In the genomic region with DNA sequence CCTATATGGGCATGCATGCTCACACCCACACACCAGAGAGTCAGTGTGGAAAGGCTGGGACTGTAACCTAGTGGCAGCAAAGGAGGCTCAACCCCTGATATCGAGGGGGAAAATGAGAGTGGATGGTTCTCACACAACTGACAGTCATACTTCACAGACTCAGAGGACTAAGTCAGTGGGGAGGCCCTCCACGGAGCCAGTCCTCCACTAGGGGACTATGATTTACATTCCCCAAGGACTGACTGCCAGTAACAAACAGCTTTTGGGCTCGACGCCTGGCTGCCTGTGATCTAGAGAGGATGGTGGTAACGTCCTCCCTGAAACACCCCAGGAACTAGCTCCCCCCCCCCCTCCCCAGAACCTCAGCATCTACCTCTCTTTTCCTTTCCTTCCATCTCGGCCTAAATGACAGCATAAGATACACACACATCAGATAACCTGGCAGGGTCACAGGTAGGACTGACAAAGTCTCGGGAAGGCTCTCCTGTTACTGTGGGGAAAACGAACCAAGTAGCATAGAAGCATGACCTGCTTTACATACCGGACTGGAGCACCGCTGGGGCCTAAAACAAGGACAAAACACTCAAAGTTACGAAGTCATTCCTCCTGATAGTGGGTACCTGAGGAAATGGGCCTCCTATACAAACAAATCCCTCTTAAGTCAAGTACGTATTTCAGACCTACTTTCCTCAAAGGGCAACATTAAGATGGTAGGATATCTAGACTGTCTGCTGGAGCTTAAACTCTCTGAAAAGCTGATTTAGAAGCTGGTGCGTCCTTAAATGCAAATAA, we compare ENCODE assay signal across 8 mouse cellular contexts. TPM values are rescaled to one million over a fixed set of nuclear protein-coding genes. Genes with fewer than 3 reads are reported as not detected.
DNase-seq lines count a peak whose midpoint lies in the region; ATAC-seq lines count a peak whose summit lies in the region.

No protein-coding gene starts in this region.

- H3K4me2 ChIP-seq in forebrain, embryonic 11.5 days (ENCODE audit: low read depth, low read length, severe bottlenecking): peak overlapping the region; percentile 74
- H3K4me2 ChIP-seq in intestine, embryonic 15.5 days (replicated peaks): peak overlapping the region; percentile 68
- H3K4me2 ChIP-seq in lung, embryonic 16.5 days (ENCODE audit: low read depth, low read length): peak overlapping the region; percentile 81

- peak; percentile 43 for DNase-seq in layer of hippocampus, adult 11-12 months (ENCODE audit: low spot score)
- no peak for DNase-seq in layer of hippocampus, postnatal 25 days (ENCODE audit: extremely low spot score in 1 of 2, low spot score in 1 of 2)
- peak; percentile 9 for DNase-seq in Muller cell, postnatal 12 days (ENCODE audit: inconsistent ontology term)
- DNase-seq in forebrain, embryonic 11.5 days (ENCODE audit: low spot score): no peak
- DNase-seq in gastrocnemius, postnatal 10 days: no peak
- DNase-seq in urinary bladder, adult 2 months (ENCODE audit: low spot score): no peak

- H3K9ac ChIP-seq in forebrain, embryonic 11.5 days (ENCODE audit: low read length): peak overlapping the region; percentile 70
- peak overlapping the region; percentile 59 for H3K9ac ChIP-seq in intestine, embryonic 15.5 days
- peak overlapping the region; percentile 77 for H3K9ac ChIP-seq in lung, embryonic 16.5 days (ENCODE audit: low read length)

- H3K4me3 ChIP-seq in forebrain, embryonic 11.5 days (ENCODE audit: low read depth, low read length): peak overlapping the region; percentile 58
- peak overlapping the region; percentile 54 for H3K4me3 ChIP-seq in intestine, embryonic 15.5 days (replicated peaks)
- H3K4me3 ChIP-seq in lung, embryonic 16.5 days (ENCODE audit: low read length): peak overlapping the region; percentile 73

- no peaks in the 10 kb centered on the region for H3K36me3 ChIP-seq in forebrain, embryonic 11.5 days (ENCODE audit: control insufficient read depth, insufficient read depth, low read length)
- H3K36me3 ChIP-seq in intestine, embryonic 15.5 days: no peaks in the 10 kb centered on the region
- no peaks in the 10 kb centered on the region for H3K36me3 ChIP-seq in lung, embryonic 16.5 days (ENCODE audit: control insufficient read depth, insufficient read depth, low read length)

- H3K9me3 ChIP-seq in forebrain, embryonic 11.5 days (ENCODE audit: control insufficient read depth, low read length): no peaks in the 10 kb centered on the region
- H3K9me3 ChIP-seq in intestine, embryonic 15.5 days: no peaks in the 10 kb centered on the region
- H3K9me3 ChIP-seq in lung, embryonic 16.5 days (ENCODE audit: control insufficient read depth, low read length): no peaks in the 10 kb centered on the region

- peaks cover 4% of the 10 kb centered on the region; the same call in 1 of the 2 replicates for H3K4me1 ChIP-seq in forebrain, embryonic 11.5 days (replicated peaks; ENCODE audit: control insufficient read depth, insufficient read depth, low read length)
- peaks cover 4% of the 10 kb centered on the region; the same call in 1 of the 2 replicates for H3K4me1 ChIP-seq in intestine, embryonic 15.5 days (replicated peaks)
- H3K4me1 ChIP-seq in lung, embryonic 16.5 days (replicated peaks; ENCODE audit: control insufficient read depth, insufficient read depth, low read length): peaks cover 19% of the 10 kb centered on the region

- no peaks in the 10 kb centered on the region for H3K27me3 ChIP-seq in forebrain, embryonic 11.5 days (ENCODE audit: control insufficient read depth, insufficient read depth, low read length)
- H3K27me3 ChIP-seq in intestine, embryonic 15.5 days (replicated peaks): no peaks in the 10 kb centered on the region
- no peaks in the 10 kb centered on the region for H3K27me3 ChIP-seq in lung, embryonic 16.5 days (ENCODE audit: control insufficient read depth, insufficient read depth, low read depth, low read length)

- no peak for ATAC-seq in forebrain, embryonic 11.5 days (replicated peaks; ENCODE audit: low FRiP score)
- ATAC-seq in intestine, embryonic 15.5 days: no peak
- peak; percentile 34 for ATAC-seq in lung, embryonic 16.5 days (ENCODE audit: low read depth)

- no peak overlapping the region for H3K27ac ChIP-seq in forebrain, embryonic 11.5 days (ENCODE audit: low read depth, low read length)
- 0 out of 2 replicates have a peak overlapping the region, but pooled peaks have one; percentile 2 for H3K27ac ChIP-seq in intestine, embryonic 15.5 days
- peak overlapping the region; percentile 60 for H3K27ac ChIP-seq in lung, embryonic 16.5 days (ENCODE audit: low read length)

- 61% methylated on average over 13 of the region's 13 CpGs for WGBS in forebrain, embryonic 11.5 days
- WGBS in intestine, embryonic 15.5 days: 27% methylated on average over 13 of the region's 13 CpGs
- 17% methylated on average over 13 of the region's 13 CpGs for WGBS in lung, embryonic 16.5 days

RNA-seq across cellular contexts. Expression of a gene that starts 0.9 kb away (rescaled TPM):
- 10 to 100 TPM; 22.0 to 23.4 TPM for total RNA-seq in layer of hippocampus, postnatal 25 days (2021)
- 15.8 and 16.5 TPM in 2 replicates for polyA plus RNA-seq in forebrain, embryonic 11.5 days (2014; fragmentation: Nextera tagmentation; extraction: Ambion mirVana)
- 13.9 and 14.3 TPM in 2 replicates for polyA plus RNA-seq in intestine, embryonic 15.5 days (2015; fragmentation: Nextera tagmentation; extraction: Ambion mirVana)
- polyA plus RNA-seq in lung, embryonic 16.5 days (2015; fragmentation: Nextera tagmentation; extraction: Ambion mirVana): 17.5 and 20.0 TPM in 2 replicates
- total RNA-seq in gastrocnemius, postnatal 10 days (2021): 1 to 10 TPM; 6.1 to 6.8 TPM
- 18.4 and 19.1 TPM in 2 replicates for polyA plus RNA-seq in urinary bladder, adult 2 months (2012; rRNA removed)

RNA-seq across cellular contexts. Expression of a gene that starts 1.0 kb away (rescaled TPM):
- 10 to 100 TPM; 57.8 to 58.7 TPM for total RNA-seq in layer of hippocampus, postnatal 25 days (2021)
- polyA plus RNA-seq in forebrain, embryonic 11.5 days (2014; fragmentation: Nextera tagmentation; extraction: Ambion mirVana): 5.3 and 6.3 TPM in 2 replicates
- polyA plus RNA-seq in intestine, embryonic 15.5 days (2015; fragmentation: Nextera tagmentation; extraction: Ambion mirVana): 29.7 and 31.6 TPM in 2 replicates
- 18.6 and 20.1 TPM in 2 replicates for polyA plus RNA-seq in lung, embryonic 16.5 days (2015; fragmentation: Nextera tagmentation; extraction: Ambion mirVana)
- total RNA-seq in gastrocnemius, postnatal 10 days (2021): 10 to 100 TPM; 36.3 to 37.1 TPM
- polyA plus RNA-seq in urinary bladder, adult 2 months (2012; rRNA removed): 19.6 and 22.7 TPM in 2 replicates

RNA-seq across cellular contexts. Expression of a gene that starts 19.5 kb away (rescaled TPM):
- total RNA-seq in layer of hippocampus, postnatal 25 days (2021): 10 to 100 TPM; 80.3 to 85.0 TPM
- polyA plus RNA-seq in forebrain, embryonic 11.5 days (2014; fragmentation: Nextera tagmentation; extraction: Ambion mirVana): 34.1 and 35.1 TPM in 2 replicates
- 42.2 and 43.3 TPM in 2 replicates for polyA plus RNA-seq in intestine, embryonic 15.5 days (2015; fragmentation: Nextera tagmentation; extraction: Ambion mirVana)
- polyA plus RNA-seq in lung, embryonic 16.5 days (2015; fragmentation: Nextera tagmentation; extraction: Ambion mirVana): 45.6 and 46.8 TPM in 2 replicates
- total RNA-seq in gastrocnemius, postnatal 10 days (2021): 10 to 100 TPM; 22.8 to 25.2 TPM
- 68.9 and 70.1 TPM in 2 replicates for polyA plus RNA-seq in urinary bladder, adult 2 months (2012; rRNA removed)

RNA-seq across cellular contexts. Expression of a gene that starts 53.1 kb away (rescaled TPM):
- total RNA-seq in layer of hippocampus, postnatal 25 days (2021): 1 to 10 TPM; 3.5 to 4.0 TPM
- polyA plus RNA-seq in forebrain, embryonic 11.5 days (2014; fragmentation: Nextera tagmentation; extraction: Ambion mirVana): 7.1 and 8.4 TPM in 2 replicates
- polyA plus RNA-seq in intestine, embryonic 15.5 days (2015; fragmentation: Nextera tagmentation; extraction: Ambion mirVana): 33.5 and 36.0 TPM in 2 replicates
- 75.8 and 82.9 TPM in 2 replicates for polyA plus RNA-seq in lung, embryonic 16.5 days (2015; fragmentation: Nextera tagmentation; extraction: Ambion mirVana)
- total RNA-seq in gastrocnemius, postnatal 10 days (2021): 10 to 100 TPM; 12.4 to 19.1 TPM
- polyA plus RNA-seq in urinary bladder, adult 2 months (2012; rRNA removed): 115 and 129 TPM in 2 replicates

Comparison
In these comparisons a context has a peak if more than half of its experiments do, and no peak if none do; other contexts are left out.
1. DNase-seq: peak in layer of hippocampus, adult 11-12 months (single experiment) and Muller cell, postnatal 12 days (single experiment); none in layer of hippocampus, postnatal 25 days (0 of 2), forebrain, embryonic 11.5 days (single experiment), gastrocnemius, postnatal 10 days (single experiment) and urinary bladder, adult 2 months (single experiment).
2. Peak in every context shown above with its lines, with median percentiles within 50 percentile points of each other: H3K4me2 ChIP-seq, H3K4me3 ChIP-seq and H3K9ac ChIP-seq.